Mouse (Mus musculus) thymus, adult 2 months (tissue): ENCODE measurements around the gene Frmd4a.

Experiments used
- CTCF ChIP-seq: fragments of 200-500 bp; IDR thresholded peaks from 2 replicates; pipeline ENCODE4 v1.5.1; 2012; ENCODE audit warnings: mild to moderate bottlenecking, control low read depth, low read length, moderate library complexity, borderline replicate concordance; ENCODE audit not compliant: control insufficient read depth, poor library complexity, insufficient read depth; ENCODE audit errors: extremely low read depth
- POLR2A ChIP-seq: fragments of 200-500 bp; IDR thresholded peaks from 2 replicates; pipeline ENCODE4 v1.6.1; 2012; ENCODE audit warnings: mild to moderate bottlenecking, low read length, control low read depth, moderate library complexity; ENCODE audit not compliant: control insufficient read depth, poor library complexity, insufficient read depth; ENCODE audit errors: extremely low read depth

DNA sequence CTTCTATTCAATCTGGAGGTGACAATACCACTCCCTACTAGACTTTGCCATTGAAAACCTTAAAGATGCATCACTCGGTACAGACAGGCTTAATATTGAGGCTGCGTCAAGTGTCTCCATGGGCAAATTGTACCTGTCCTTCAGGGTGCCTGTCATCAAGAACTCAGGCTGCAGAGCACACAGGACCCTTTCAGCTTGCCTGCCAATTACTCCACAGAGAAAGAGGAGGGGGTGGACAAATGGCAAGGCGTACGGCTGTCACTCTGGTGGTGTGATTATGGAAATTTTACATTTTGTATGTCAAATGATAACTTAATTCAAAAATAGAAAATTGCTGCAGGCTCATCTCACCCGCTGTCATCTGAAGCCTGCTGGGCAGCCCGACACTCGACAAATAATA is 353.0 kb downstream of the Frmd4a start:
- TF ChIP-seq POLR2A (no peak), CTCF (no peak)
